Mouse (Mus musculus) thymus, adult 2 months (tissue): ENCODE measurements at regions not wholly inside any gene's neighbourhood (a gene's known extent, or its start where the extent isn't known, plus 50 kb on each side); places are given as distances from the start of the nearest gene placed in this dataset.

Experiments used
- DNase-seq: peaks from one replicate; pipeline ENCODE4 v3.0.0; 2021
- H3K27ac ChIP-seq: fragments of 200-500 bp; 2 replicates; pipeline ENCODE4 v1.5.1; 2012; ENCODE audit warnings: low read length, control low read depth; ENCODE audit not compliant: control insufficient read depth, insufficient read depth
- H3K27me3 ChIP-seq: fragments of 200-500 bp; 2 replicates; pipeline ENCODE4 v1.6.1; 2012; ENCODE audit warnings: mild to moderate bottlenecking, low read length, moderate library complexity, mixed read lengths; ENCODE audit not compliant: control insufficient read depth, insufficient read depth
- H3K36me3 ChIP-seq: fragments of 200-500 bp; 2 replicates; pipeline ENCODE4 v1.6.1; 2012; ENCODE audit warnings: mild to moderate bottlenecking, low read length, moderate library complexity; ENCODE audit not compliant: control insufficient read depth, insufficient read depth
- H3K4me1 ChIP-seq: fragments of 200-500 bp; replicated peaks from 2 replicates; pipeline ENCODE4 v1.6.1; 2012; ENCODE audit warnings: low read length; ENCODE audit not compliant: control insufficient read depth, insufficient read depth
- H3K4me3 ChIP-seq: fragments of 200-500 bp; 2 replicates; pipeline ENCODE4 v1.5.1; 2012; ENCODE audit warnings: mild to moderate bottlenecking, low read length, control low read depth, moderate library complexity; ENCODE audit not compliant: control insufficient read depth, insufficient read depth
- CTCF ChIP-seq: fragments of 200-500 bp; IDR thresholded peaks from 2 replicates; pipeline ENCODE4 v1.5.1; 2012; ENCODE audit warnings: mild to moderate bottlenecking, control low read depth, low read length, moderate library complexity, borderline replicate concordance; ENCODE audit not compliant: control insufficient read depth, poor library complexity, insufficient read depth; ENCODE audit errors: extremely low read depth
- POLR2A ChIP-seq: fragments of 200-500 bp; IDR thresholded peaks from 2 replicates; pipeline ENCODE4 v1.6.1; 2012; ENCODE audit warnings: mild to moderate bottlenecking, low read length, control low read depth, moderate library complexity; ENCODE audit not compliant: control insufficient read depth, poor library complexity, insufficient read depth; ENCODE audit errors: extremely low read depth
- WGBS: fragments of 180-500 bp; shearing (Covaris S2); methylation state at CpG from one replicate; pipeline ENCODE4 v1.1.7; 2018; 5-methylcytosine and 5-hydroxymethylcytosine counted together

- Histone ChIP-seq H3K4me3 (no peak overlapping the region), H3K27me3 (no peaks in the 10 kb centered on the region), H3K27ac (no peak overlapping the region), H3K4me1 (no peaks in the 10 kb centered on the region), H3K36me3 (no peaks in the 10 kb centered on the region)
- no peak for DNase-seq
- WGBS: 94% methylated on average over 18 of the region's 18 CpGs
- no peak for TF ChIP-seq POLR2A
- TF ChIP-seq CTCF: no peak
These were observed 208.6 kb downstream of the Bcl11a start for GRCm38 (mm10) chr11:24286129-24287108.

- no peak for DNase-seq
- no peak overlapping the region for H3K27ac ChIP-seq
- WGBS: 80% methylated on average over 3 of the region's 3 CpGs
These were observed 215.4 kb downstream of the Bcl11a start for GRCm38 (mm10) chr11:24293209-24293608.

GRCm38 (mm10) chr11:24293860-24294531 lies 216.1 kb downstream of the Bcl11a start:
- TF ChIP-seq CTCF: no peak
- TF ChIP-seq POLR2A: no peak
- no peak for DNase-seq
- Histone ChIP-seq H3K4me1 (0 out of 2 replicates have a peak, but pooled peaks cover 2% of the 10 kb centered on the region), H3K4me3 (no peak overlapping the region), H3K27me3 (no peaks in the 10 kb centered on the region), H3K36me3 (no peaks in the 10 kb centered on the region), H3K27ac (no peak overlapping the region)
- WGBS: 94% methylated on average over 7 of the region's 7 CpGs

More at GRCm38 (mm10) chr11:24293209-24293608, 215.4 kb downstream of the Bcl11a start:
- no peaks in the 10 kb centered on the region for H3K36me3 ChIP-seq
- no peaks in the 10 kb centered on the region for H3K27me3 ChIP-seq
- H3K4me3 ChIP-seq: no peak overlapping the region
- 0 out of 2 replicates have a peak, but pooled peaks cover 2% of the 10 kb centered on the region for H3K4me1 ChIP-seq
- TF ChIP-seq POLR2A: no peak
- TF ChIP-seq CTCF: no peak

- Histone ChIP-seq H3K27me3 (no peaks in the 10 kb centered on the region), H3K27ac (no peak overlapping the region), H3K4me1 (0 out of 2 replicates have a peak, but pooled peaks cover 2% of the 10 kb centered on the region), H3K36me3 (no peaks in the 10 kb centered on the region), H3K4me3 (no peak overlapping the region)
- no peak for DNase-seq
- WGBS: 56% methylated on average over 12 of the region's 12 CpGs
- TF ChIP-seq CTCF: no peak
- TF ChIP-seq POLR2A: no peak
These were observed 219.2 kb downstream of the Bcl11a start for GRCm38 (mm10) chr11:24296893-24297624.

GRCm38 (mm10) chr11:24297763-24298162 lies 219.9 kb downstream of the Bcl11a start:
- no peak overlapping the region for H3K4me3 ChIP-seq
- 22% methylated on average over 5 of the region's 5 CpGs for WGBS
- DNase-seq: no peak
- no peaks in the 10 kb centered on the region for H3K27me3 ChIP-seq
- H3K36me3 ChIP-seq: no peaks in the 10 kb centered on the region
- no peak overlapping the region for H3K27ac ChIP-seq
- TF ChIP-seq CTCF (no peak), POLR2A (no peak)
- 0 out of 2 replicates have a peak, but pooled peaks cover 2% of the 10 kb centered on the region for H3K4me1 ChIP-seq

- TF ChIP-seq CTCF: no peak
- no peak for TF ChIP-seq POLR2A
- WGBS: 94% methylated on average over 4 of the region's 4 CpGs
These were observed 222.5 kb downstream of the Bcl11a start for GRCm38 (mm10) chr11:24300351-24300750.

More at GRCm38 (mm10) chr11:24300351-24300750, 222.5 kb downstream of the Bcl11a start:
- no peak overlapping the region for H3K27ac ChIP-seq
- no peaks in the 10 kb centered on the region for H3K36me3 ChIP-seq
- H3K4me3 ChIP-seq: no peak overlapping the region
- DNase-seq: no peak
- H3K4me1 ChIP-seq: 0 out of 2 replicates have a peak, but pooled peaks cover 2% of the 10 kb centered on the region
- no peaks in the 10 kb centered on the region for H3K27me3 ChIP-seq
